Comparison of ENCODE assay signal across 17 mouse cellular contexts in genomic region chr19:32616646-32617045, GRCm38 (mm10).
"Had no signal": no experiment of that assay in that cellular context is flagged by ENCODE, and none has a peak within 500 bp of the region (broad histone marks: within the 10 kb centered on the region; RNA-seq: fewer than 3 reads in every experiment).

No protein-coding gene starts in this region.

- DNase-seq: cerebellum, adult 2 months; cerebellum, adult 8-10 months; cerebellum, adult 9-10 months; cerebellum, adult 9-11 months; cerebellum, postnatal 10 days; cerebellum, postnatal 14 days; cerebellum, postnatal 25 days; cerebellum, postnatal 36 days; embryo, embryonic 11 days; forebrain, postnatal 0 days; gastrocnemius, adult 2 months; gastrocnemius, postnatal 10 days; gastrocnemius, postnatal 14 days; gastrocnemius, postnatal 25 days; gastrocnemius, postnatal 36 days; heart, adult 18-20 months; heart, adult 2 months had no signal
